Mouse (Mus musculus): Measurements from ENCODE around the gene Gpr156. TPM values are rescaled to one million over a fixed set of nuclear protein-coding genes. Genes with fewer than 3 reads are reported as not detected.

Gene Gpr156
- polyA plus RNA-seq, 1 experiment: 0.98 TPM

DNA sequence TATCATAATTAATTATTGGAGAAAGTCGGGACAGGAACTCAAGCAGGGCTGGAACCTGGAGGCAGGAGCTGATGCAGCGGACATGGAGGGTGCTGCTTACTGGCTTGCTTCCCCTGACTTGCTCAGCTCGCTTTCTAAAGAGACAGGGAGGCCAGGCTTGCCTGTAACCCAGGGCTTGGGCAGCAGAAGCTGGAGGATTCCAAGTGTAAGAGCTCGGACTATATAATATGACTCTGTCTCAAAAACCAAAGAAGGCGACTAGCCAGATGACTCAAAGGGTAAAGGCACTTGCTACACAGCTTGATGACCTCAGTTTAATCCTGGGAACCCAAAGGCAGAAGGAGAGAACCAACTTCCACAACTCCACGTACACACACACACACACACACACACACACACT, 22.9 kb upstream of the Gpr156 start:
- no peaks in the 10 kb centered on the region for H3K27me3 ChIP-seq (ENCODE audit: control insufficient read depth, insufficient read depth, low read length)
- no peak overlapping the region for H3K27ac ChIP-seq (ENCODE audit: control insufficient read depth, insufficient read depth, low read depth, low read length)
- H3K36me3 ChIP-seq (ENCODE audit: control insufficient read depth, insufficient read depth, low read length): no peaks in the 10 kb centered on the region
- no peaks in the 10 kb centered on the region; the same call in 1 of the 2 replicates for H3K4me1 ChIP-seq (ENCODE audit: control insufficient read depth, insufficient read depth, low read length)
- no peak overlapping the region for H3K4me3 ChIP-seq (ENCODE audit: control insufficient read depth, low read depth, low read length)
- TF ChIP-seq CTCF (IDR thresholded peaks at IDR 0.05; ENCODE audit: control insufficient read depth, insufficient read depth, insufficient replicate concordance, low read depth, low read length) (no peak), POLR2A (IDR thresholded peaks at IDR 0.05; ENCODE audit: control insufficient read depth, low read depth, low read length) (no peak)

DNA sequence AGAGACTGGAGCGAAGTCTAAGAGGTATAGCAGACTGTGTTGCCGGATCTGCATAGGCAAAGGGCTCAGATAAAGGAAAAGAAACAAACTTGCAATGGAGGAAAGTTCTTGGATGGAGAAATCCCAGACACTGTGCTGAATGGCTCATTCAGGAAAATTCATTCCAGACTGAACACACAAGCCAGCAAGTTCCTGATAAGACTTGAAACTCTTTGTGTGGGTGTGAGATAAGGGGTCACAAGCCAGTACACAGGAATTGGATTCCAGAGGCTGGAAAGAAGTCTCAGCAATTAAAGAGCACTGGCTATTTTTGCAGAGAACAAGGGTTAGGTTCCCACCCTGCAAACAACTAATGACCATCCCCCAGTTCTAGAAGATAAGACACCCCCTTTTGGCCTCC, 22.4 kb upstream of the Gpr156 start:
- Histone ChIP-seq H3K4me1 (ENCODE audit: control insufficient read depth, insufficient read depth, low read length) (no peaks in the 10 kb centered on the region; the same call in 1 of the 2 replicates), H3K36me3 (ENCODE audit: control insufficient read depth, insufficient read depth, low read length) (no peaks in the 10 kb centered on the region), H3K27me3 (ENCODE audit: control insufficient read depth, insufficient read depth, low read length) (no peaks in the 10 kb centered on the region), H3K27ac (ENCODE audit: control insufficient read depth, insufficient read depth, low read depth, low read length) (no peak overlapping the region), H3K4me3 (ENCODE audit: control insufficient read depth, low read depth, low read length) (no peak overlapping the region)
- no peak for TF ChIP-seq CTCF (IDR thresholded peaks at IDR 0.05; ENCODE audit: control insufficient read depth, insufficient read depth, insufficient replicate concordance, low read depth, low read length)
- no peak for TF ChIP-seq POLR2A (IDR thresholded peaks at IDR 0.05; ENCODE audit: control insufficient read depth, low read depth, low read length)

DNA sequence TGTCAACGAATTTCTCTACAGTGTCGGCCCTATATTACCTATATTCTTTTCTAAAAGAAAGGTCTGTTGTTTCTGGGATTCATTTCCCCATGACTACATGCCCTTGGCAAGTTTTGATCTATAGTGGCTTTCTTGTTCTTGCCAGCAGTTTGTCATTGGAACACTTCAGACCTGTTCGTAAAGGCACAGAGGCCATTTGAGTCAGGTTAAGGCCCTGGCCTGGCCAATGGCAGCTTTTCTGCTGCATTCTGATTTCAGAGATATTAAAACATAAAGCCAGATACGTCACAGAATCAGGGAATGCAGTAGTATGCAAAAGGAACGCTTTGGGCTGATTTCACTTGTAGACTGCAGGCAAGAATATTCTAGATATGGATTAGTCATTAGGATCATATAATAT, 17.5 kb upstream of the Gpr156 start:
- Histone ChIP-seq H3K4me1 (ENCODE audit: control insufficient read depth, insufficient read depth, low read length) (no peaks in the 10 kb centered on the region), H3K27ac (ENCODE audit: control insufficient read depth, insufficient read depth, low read depth, low read length) (no peak overlapping the region), H3K36me3 (ENCODE audit: control insufficient read depth, insufficient read depth, low read length) (no peaks in the 10 kb centered on the region), H3K4me3 (ENCODE audit: control insufficient read depth, low read depth, low read length) (no peak overlapping the region), H3K27me3 (ENCODE audit: control insufficient read depth, insufficient read depth, low read length) (no peaks in the 10 kb centered on the region)
- TF ChIP-seq CTCF (IDR thresholded peaks at IDR 0.05; ENCODE audit: control insufficient read depth, insufficient read depth, insufficient replicate concordance, low read depth, low read length) (no peak), POLR2A (IDR thresholded peaks at IDR 0.05; ENCODE audit: control insufficient read depth, low read depth, low read length) (no peak)

DNA sequence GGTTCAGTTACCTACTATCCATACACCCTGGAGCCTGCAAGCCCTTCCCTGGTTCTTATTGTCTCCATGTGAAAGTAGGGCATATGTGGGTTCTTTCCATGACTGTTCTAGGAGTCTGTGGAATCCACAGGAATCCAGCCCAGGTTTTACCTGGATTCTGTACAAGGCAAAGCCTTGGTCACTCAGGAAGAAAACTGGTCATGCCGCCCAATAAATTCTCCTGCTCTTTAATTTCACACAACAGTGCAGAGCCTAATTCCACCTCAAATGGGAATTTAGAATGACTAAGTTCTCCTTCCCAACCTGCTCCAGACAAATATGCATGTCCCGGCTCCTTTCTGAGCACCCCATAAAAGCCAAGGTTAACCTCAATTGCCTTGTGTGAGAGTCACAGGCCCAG, 16.9 kb upstream of the Gpr156 start:
- Histone ChIP-seq H3K36me3 (ENCODE audit: control insufficient read depth, insufficient read depth, low read length) (no peaks in the 10 kb centered on the region), H3K27ac (ENCODE audit: control insufficient read depth, insufficient read depth, low read depth, low read length) (no peak overlapping the region), H3K4me3 (ENCODE audit: control insufficient read depth, low read depth, low read length) (no peak overlapping the region), H3K4me1 (ENCODE audit: control insufficient read depth, insufficient read depth, low read length) (no peaks in the 10 kb centered on the region), H3K27me3 (ENCODE audit: control insufficient read depth, insufficient read depth, low read length) (no peaks in the 10 kb centered on the region)
- no peak for TF ChIP-seq CTCF (IDR thresholded peaks at IDR 0.05; ENCODE audit: control insufficient read depth, insufficient read depth, insufficient replicate concordance, low read depth, low read length)

DNA sequence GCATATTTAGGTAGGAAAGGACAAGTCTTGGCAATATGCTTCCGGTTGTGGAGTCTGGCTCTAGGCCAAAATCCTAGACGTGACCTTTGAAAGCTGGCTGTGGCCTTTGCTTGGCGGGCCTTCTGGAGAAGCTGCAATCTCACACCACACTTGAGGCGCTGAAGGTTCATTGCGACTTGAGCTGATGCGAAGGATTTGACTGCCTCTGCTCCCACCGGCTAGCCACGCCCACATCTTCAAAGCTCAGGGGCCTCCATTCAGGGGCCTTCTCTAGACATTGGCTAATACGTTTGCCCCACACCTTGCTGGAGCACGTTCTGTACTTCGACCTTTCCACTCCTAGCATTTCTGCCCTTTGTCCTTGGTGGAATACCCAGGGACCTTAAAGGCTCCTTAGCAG, 15.0 kb upstream of the Gpr156 start:
- H3K27ac ChIP-seq (ENCODE audit: control insufficient read depth, insufficient read depth, low read depth, low read length): no peak overlapping the region
- TF ChIP-seq CTCF (IDR thresholded peaks at IDR 0.05; ENCODE audit: control insufficient read depth, insufficient read depth, insufficient replicate concordance, low read depth, low read length) (no peak), POLR2A (IDR thresholded peaks at IDR 0.05; ENCODE audit: control insufficient read depth, low read depth, low read length) (no peak)

DNA sequence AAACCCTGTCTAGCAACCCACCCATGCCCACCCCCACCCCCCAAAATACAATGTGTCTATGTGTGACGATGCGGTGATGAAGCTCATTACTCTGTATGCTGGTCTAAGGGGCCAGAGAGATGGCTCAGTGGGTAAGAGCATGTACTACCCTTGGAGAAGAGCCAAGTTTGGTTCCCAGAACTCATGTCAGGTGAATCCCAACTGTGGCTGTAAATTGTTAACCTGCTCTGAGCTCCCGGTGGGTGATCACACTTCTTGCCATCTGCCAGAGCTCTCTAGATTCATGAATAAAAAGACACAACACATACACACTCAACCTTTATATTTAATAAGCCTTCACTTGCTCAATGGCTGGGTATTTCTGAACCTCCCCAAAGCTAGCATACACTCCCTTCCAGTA, 9.8 kb upstream of the Gpr156 start:
- Histone ChIP-seq H3K4me3 (ENCODE audit: control insufficient read depth, low read depth, low read length) (no peak overlapping the region), H3K27me3 (ENCODE audit: control insufficient read depth, insufficient read depth, low read length) (no peaks in the 10 kb centered on the region), H3K4me1 (ENCODE audit: control insufficient read depth, insufficient read depth, low read length) (peaks cover 2% of the 10 kb centered on the region), H3K36me3 (ENCODE audit: control insufficient read depth, insufficient read depth, low read length) (no peaks in the 10 kb centered on the region), H3K27ac (ENCODE audit: control insufficient read depth, insufficient read depth, low read depth, low read length) (no peak overlapping the region)
- TF ChIP-seq CTCF (IDR thresholded peaks at IDR 0.05; ENCODE audit: control insufficient read depth, insufficient read depth, insufficient replicate concordance, low read depth, low read length) (no peak), POLR2A (IDR thresholded peaks at IDR 0.05; ENCODE audit: control insufficient read depth, low read depth, low read length) (no peak)

More for the DNA sequence above, 15.0 kb upstream of the Gpr156 start:
- H3K27me3 ChIP-seq (ENCODE audit: control insufficient read depth, insufficient read depth, low read length): no peaks in the 10 kb centered on the region
- H3K4me1 ChIP-seq (ENCODE audit: control insufficient read depth, insufficient read depth, low read length): no peaks in the 10 kb centered on the region
- no peak overlapping the region for H3K4me3 ChIP-seq (ENCODE audit: control insufficient read depth, low read depth, low read length)
- no peaks in the 10 kb centered on the region for H3K36me3 ChIP-seq (ENCODE audit: control insufficient read depth, insufficient read depth, low read length)

DNA sequence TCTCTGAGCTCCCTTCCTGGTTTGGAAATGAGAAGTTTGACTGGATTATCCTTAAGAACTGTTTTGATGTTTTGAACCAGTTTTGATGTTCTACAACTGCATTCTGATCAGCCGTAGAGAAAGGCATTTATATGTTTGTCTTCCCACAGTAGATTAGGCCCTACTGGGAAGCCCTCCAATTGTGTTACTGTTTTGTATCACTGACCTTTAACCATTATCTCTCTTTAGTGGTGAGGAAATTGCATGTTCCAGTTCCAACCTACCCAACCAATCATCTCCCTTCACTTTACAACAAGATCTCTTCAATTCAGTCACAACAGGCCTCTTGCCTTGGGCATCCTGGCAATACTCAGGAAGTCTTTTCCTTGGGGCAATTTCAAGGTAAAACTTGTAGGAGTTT, 5.2 kb upstream of the Gpr156 start:
- Histone ChIP-seq H3K27ac (ENCODE audit: control insufficient read depth, insufficient read depth, low read depth, low read length) (no peak overlapping the region), H3K4me1 (ENCODE audit: control insufficient read depth, insufficient read depth, low read length) (peaks cover 3% of the 10 kb centered on the region), H3K36me3 (ENCODE audit: control insufficient read depth, insufficient read depth, low read length) (no peaks in the 10 kb centered on the region), H3K27me3 (ENCODE audit: control insufficient read depth, insufficient read depth, low read length) (peaks cover 1% of the 10 kb centered on the region; the same call in 1 of the 2 replicates), H3K4me3 (ENCODE audit: control insufficient read depth, low read depth, low read length) (no peak overlapping the region)
- no peak for TF ChIP-seq POLR2A (IDR thresholded peaks at IDR 0.05; ENCODE audit: control insufficient read depth, low read depth, low read length)
- no peak for TF ChIP-seq CTCF (IDR thresholded peaks at IDR 0.05; ENCODE audit: control insufficient read depth, insufficient read depth, insufficient replicate concordance, low read depth, low read length)

DNA sequence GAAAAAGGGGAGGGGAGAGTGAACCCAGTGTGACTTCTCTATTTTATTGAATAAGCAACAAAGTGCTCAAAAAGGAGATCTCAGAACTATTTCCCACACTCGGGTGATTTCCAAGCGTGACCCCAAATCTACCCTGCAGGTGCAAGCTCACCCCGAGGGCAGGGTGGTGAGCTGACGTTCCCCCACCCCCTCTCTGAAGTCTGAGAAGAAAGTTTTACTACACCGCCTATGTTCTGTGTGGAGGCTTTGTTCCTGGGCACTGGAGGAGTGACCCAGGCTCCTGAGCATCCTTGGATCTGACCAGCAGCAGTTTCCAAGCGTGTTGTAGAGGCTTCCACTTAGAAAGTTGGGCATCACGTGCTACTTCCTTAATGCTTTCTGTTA, 514 bp downstream of the Gpr156 start:
- Histone ChIP-seq H3K36me3 (ENCODE audit: control insufficient read depth, insufficient read depth, low read length) (no peaks in the 10 kb centered on the region), H3K4me3 (ENCODE audit: control insufficient read depth, low read depth, low read length) (no peak overlapping the region), H3K27ac (ENCODE audit: control insufficient read depth, insufficient read depth, low read depth, low read length) (no peak overlapping the region), H3K27me3 (ENCODE audit: control insufficient read depth, insufficient read depth, low read length) (peaks cover 4% of the 10 kb centered on the region; the same call in 1 of the 2 replicates), H3K4me1 (ENCODE audit: control insufficient read depth, insufficient read depth, low read length) (peaks cover 6% of the 10 kb centered on the region)
- TF ChIP-seq POLR2A (IDR thresholded peaks at IDR 0.05; ENCODE audit: control insufficient read depth, low read depth, low read length): no peak

Data from testis, adult 2 months (tissue).